Mouse (Mus musculus): ENCODE results near the gene Mbnl2. TPM values are rescaled to one million over a fixed set of nuclear protein-coding genes. Genes with fewer than 3 reads are reported as not detected.

Gene Mbnl2
- polyA plus RNA-seq, 1 experiment from 2014 or later: 123 TPM

GRCm38 (mm10) chr14:120374786-120375185 lies 99.3 kb downstream of the Mbnl2 start:
- no peaks in the 10 kb centered on the region for H3K27me3 ChIP-seq
- no peaks in the 10 kb centered on the region for H3K9me3 ChIP-seq (replicated peaks)
- H3K9ac ChIP-seq: no peak overlapping the region
- peaks cover 62% of the 10 kb centered on the region for H3K4me1 ChIP-seq (replicated peaks)
- H3K36me3 ChIP-seq: no peaks in the 10 kb centered on the region
- ATAC-seq (replicated peaks; ENCODE audit: insufficient number of reproducible peaks, insufficient read depth, low FRiP score, low read depth): no peak
- H3K27ac ChIP-seq: no peak overlapping the region
- 86% methylated on average over 14 of the region's 14 CpGs for WGBS
- no peak overlapping the region for H3K4me3 ChIP-seq
- H3K4me2 ChIP-seq: no peak overlapping the region

GRCm38 (mm10) chr14:120377192-120377591 lies 101.7 kb downstream of the Mbnl2 start:
- WGBS: 88% methylated on average over 4 of the region's 4 CpGs

GRCm38 (mm10) chr14:120378002-120378401 lies 102.5 kb downstream of the Mbnl2 start:
- Histone ChIP-seq H3K27ac (0 out of 2 replicates have a peak overlapping the region, but pooled peaks have one; percentile 7), H3K36me3 (no peaks in the 10 kb centered on the region), H3K4me2 (no peak overlapping the region), H3K27me3 (no peaks in the 10 kb centered on the region), H3K4me1 (replicated peaks) (peaks cover 37% of the 10 kb centered on the region), H3K4me3 (no peak overlapping the region), H3K9me3 (replicated peaks) (no peaks in the 10 kb centered on the region), H3K9ac (no peak overlapping the region)
- no peak for ATAC-seq (replicated peaks; ENCODE audit: insufficient number of reproducible peaks, insufficient read depth, low FRiP score, low read depth)
- 57% methylated on average over 8 of the region's 8 CpGs for WGBS

More at GRCm38 (mm10) chr14:120377192-120377591, 101.7 kb downstream of the Mbnl2 start:
- Histone ChIP-seq H3K36me3 (no peaks in the 10 kb centered on the region), H3K9me3 (replicated peaks) (no peaks in the 10 kb centered on the region), H3K4me2 (no peak overlapping the region), H3K27me3 (no peaks in the 10 kb centered on the region), H3K9ac (no peak overlapping the region), H3K4me3 (no peak overlapping the region), H3K4me1 (replicated peaks) (peaks cover 46% of the 10 kb centered on the region), H3K27ac (0 out of 2 replicates have a peak overlapping the region, but pooled peaks have one; percentile 7)
- no peak for ATAC-seq (replicated peaks; ENCODE audit: insufficient number of reproducible peaks, insufficient read depth, low FRiP score, low read depth)

GRCm38 (mm10) chr14:120379716-120380115 lies 104.2 kb downstream of the Mbnl2 start:
- no peak overlapping the region for H3K4me2 ChIP-seq
- H3K4me3 ChIP-seq: no peak overlapping the region
- 66% methylated on average over 4 of the region's 4 CpGs for WGBS
- peaks cover 25% of the 10 kb centered on the region for H3K4me1 ChIP-seq (replicated peaks)
- H3K36me3 ChIP-seq: no peaks in the 10 kb centered on the region
- peak overlapping the region; percentile 3; the same call in 1 of the 2 replicates for H3K27ac ChIP-seq
- no peaks in the 10 kb centered on the region for H3K9me3 ChIP-seq (replicated peaks)
- no peak overlapping the region for H3K9ac ChIP-seq
- ATAC-seq (replicated peaks; ENCODE audit: insufficient number of reproducible peaks, insufficient read depth, low FRiP score, low read depth): 0 out of 2 replicates have a peak, but pooled peaks have one; percentile 20
- no peaks in the 10 kb centered on the region for H3K27me3 ChIP-seq

GRCm38 (mm10) chr14:120381378-120382134 lies 106.1 kb downstream of the Mbnl2 start:
- 75% methylated on average over 26 of the region's 26 CpGs for WGBS
- Histone ChIP-seq H3K9me3 (replicated peaks) (no peaks in the 10 kb centered on the region), H3K4me2 (no peak overlapping the region), H3K4me3 (no peak overlapping the region), H3K27ac (peak overlapping the region; percentile 6; the same call in 1 of the 2 replicates), H3K9ac (no peak overlapping the region), H3K27me3 (no peaks in the 10 kb centered on the region), H3K36me3 (no peaks in the 10 kb centered on the region), H3K4me1 (replicated peaks) (peaks cover 17% of the 10 kb centered on the region)
- no peak for ATAC-seq (replicated peaks; ENCODE audit: insufficient number of reproducible peaks, insufficient read depth, low FRiP score, low read depth)

GRCm38 (mm10) chr14:120382179-120382578 lies 106.7 kb downstream of the Mbnl2 start:
- Histone ChIP-seq H3K4me2 (no peak overlapping the region), H3K4me3 (no peak overlapping the region), H3K27me3 (no peaks in the 10 kb centered on the region), H3K36me3 (no peaks in the 10 kb centered on the region), H3K9ac (no peak overlapping the region), H3K27ac (0 out of 2 replicates have a peak overlapping the region, but pooled peaks have one; percentile 6), H3K9me3 (replicated peaks) (no peaks in the 10 kb centered on the region), H3K4me1 (replicated peaks) (peaks cover 21% of the 10 kb centered on the region)
- WGBS: 40% methylated on average over 5 of the region's 5 CpGs
- no peak for ATAC-seq (replicated peaks; ENCODE audit: insufficient number of reproducible peaks, insufficient read depth, low FRiP score, low read depth)

- Histone ChIP-seq H3K4me2 (no peak overlapping the region), H3K27ac (peak overlapping the region; percentile 14; the same call in 1 of the 2 replicates), H3K36me3 (no peaks in the 10 kb centered on the region), H3K4me3 (no peak overlapping the region), H3K9me3 (replicated peaks) (no peaks in the 10 kb centered on the region), H3K9ac (no peak overlapping the region), H3K27me3 (no peaks in the 10 kb centered on the region), H3K4me1 (replicated peaks) (peaks cover 20% of the 10 kb centered on the region)
- WGBS: 76% methylated on average over 11 of the region's 11 CpGs
- no peak for ATAC-seq (replicated peaks; ENCODE audit: insufficient number of reproducible peaks, insufficient read depth, low FRiP score, low read depth)
These were observed 107.8 kb downstream of the Mbnl2 start for GRCm38 (mm10) chr14:120383186-120383851.

GRCm38 (mm10) chr14:120384615-120385014 lies 109.1 kb downstream of the Mbnl2 start:
- Histone ChIP-seq H3K9me3 (replicated peaks) (no peaks in the 10 kb centered on the region), H3K4me2 (no peak overlapping the region), H3K27me3 (no peaks in the 10 kb centered on the region), H3K27ac (no peak overlapping the region), H3K4me3 (no peak overlapping the region), H3K9ac (no peak overlapping the region), H3K4me1 (replicated peaks) (peaks cover 29% of the 10 kb centered on the region), H3K36me3 (peaks cover 3% of the 10 kb centered on the region)
- WGBS: 92% methylated on average over 5 of the region's 5 CpGs
- no peak for ATAC-seq (replicated peaks; ENCODE audit: insufficient number of reproducible peaks, insufficient read depth, low FRiP score, low read depth)

- H3K4me2 ChIP-seq: no peak overlapping the region
- peak overlapping the region; percentile 41 for H3K27ac ChIP-seq
- no peak for ATAC-seq (replicated peaks; ENCODE audit: insufficient number of reproducible peaks, insufficient read depth, low FRiP score, low read depth)
These were observed 111.8 kb downstream of the Mbnl2 start for GRCm38 (mm10) chr14:120387293-120387692.

GRCm38 (mm10) chr14:120388818-120389691 lies 113.6 kb downstream of the Mbnl2 start:
- Histone ChIP-seq H3K9me3 (replicated peaks) (no peaks in the 10 kb centered on the region), H3K36me3 (peaks cover 18% of the 10 kb centered on the region), H3K27ac (peak overlapping the region; percentile 67), H3K4me2 (peak overlapping the region; percentile 54), H3K27me3 (no peaks in the 10 kb centered on the region), H3K4me1 (replicated peaks) (peaks cover 31% of the 10 kb centered on the region), H3K4me3 (peak overlapping the region; percentile 20), H3K9ac (peak overlapping the region; percentile 36; the same call in 1 of the 2 replicates)
- WGBS: 18% methylated on average over 38 of the region's 38 CpGs
- ATAC-seq (replicated peaks; ENCODE audit: insufficient number of reproducible peaks, insufficient read depth, low FRiP score, low read depth): 0 out of 2 replicates have a peak, but pooled peaks have one; percentile 38

More at GRCm38 (mm10) chr14:120387293-120387692, 111.8 kb downstream of the Mbnl2 start:
- 29% methylated on average over 4 of the region's 4 CpGs for WGBS
- peaks cover 31% of the 10 kb centered on the region for H3K4me1 ChIP-seq (replicated peaks)
- H3K27me3 ChIP-seq: no peaks in the 10 kb centered on the region
- no peak overlapping the region for H3K4me3 ChIP-seq
- H3K9ac ChIP-seq: no peak overlapping the region
- H3K36me3 ChIP-seq: peaks cover 18% of the 10 kb centered on the region
- H3K9me3 ChIP-seq (replicated peaks): no peaks in the 10 kb centered on the region
